Mouse (Mus musculus) C2C12 (cell line): ENCODE data around the gene Olfr572. TPM values are rescaled to one million over a fixed set of nuclear protein-coding genes. Genes with fewer than 3 reads are reported as not detected.

Source experiments
- H3K27me3 ChIP-seq: one replicate; pipeline ENCODE4 v1.6.1; 2011; ENCODE audit not compliant: control insufficient read depth, insufficient read depth, insufficient read length
- H3K36me3 ChIP-seq: one replicate; pipeline ENCODE4 v1.6.1; 2011; ENCODE audit not compliant: control insufficient read depth, insufficient read depth
- H3K4me3 ChIP-seq: one replicate; pipeline ENCODE4 v1.5.1; 2011; ENCODE audit warnings: mild to moderate bottlenecking, control low read depth; ENCODE audit not compliant: poor library complexity, insufficient read depth, severe bottlenecking
- H3K79me2 ChIP-seq: one replicate; pipeline ENCODE4 v1.6.1; 2011; ENCODE audit not compliant: control insufficient read depth, insufficient read depth
- H3K79me3 ChIP-seq: one replicate; pipeline ENCODE4 v1.6.1; 2011; ENCODE audit warnings: low read depth, control low read depth
- H3ac ChIP-seq: one replicate; pipeline ENCODE3; 2011; ENCODE audit warnings: low read depth; ENCODE audit not compliant: control insufficient read depth, insufficient read length
- CEBPB ChIP-seq: IDR thresholded peaks from one replicate; pipeline ENCODE4 v1.6.1; 2011; ENCODE audit warnings: low read depth, mild to moderate bottlenecking, control low read depth, moderate library complexity
- CTCF ChIP-seq: IDR thresholded peaks from one replicate; pipeline ENCODE4 v1.5.1; 2011; ENCODE audit not compliant: control insufficient read depth, insufficient read depth, insufficient read length
- FOSL1 ChIP-seq: IDR thresholded peaks from one replicate; pipeline ENCODE4 v1.8.0; 2011; ENCODE audit warnings: mild to moderate bottlenecking, low read length; ENCODE audit not compliant: poor library complexity, insufficient read depth, severe bottlenecking
- MAX ChIP-seq: IDR thresholded peaks from one replicate; pipeline ENCODE4 v1.6.1; 2011; ENCODE audit warnings: mild to moderate bottlenecking, control low read depth
- MYOD1 ChIP-seq: IDR thresholded peaks from one replicate; pipeline ENCODE4 v1.6.1; 2011; ENCODE audit warnings: low read depth; ENCODE audit not compliant: control insufficient read depth, insufficient read length
- MYOG ChIP-seq: IDR thresholded peaks from one replicate; pipeline ENCODE4 v1.6.1; 2011; ENCODE audit not compliant: control insufficient read depth, insufficient read length; ENCODE audit errors: extremely low read depth
- USF1 ChIP-seq: IDR thresholded peaks from one replicate; pipeline ENCODE4 v1.6.1; 2011; ENCODE audit warnings: low read depth, mild to moderate bottlenecking, control low read depth, moderate library complexity
- polyA plus RNA-seq: library from polyadenylated mRNA; unstranded; fragments of >200 nt; fragmentation: generic; extraction: Trizol; gene quantifications from one replicate; pipeline ENCODE4 v1.2.1, GENCODE M21; 2012; ENCODE audit warnings: missing spikeins

Gene Olfr572
- polyA plus RNA-seq, 1 experiment = not detected

- no peak for TF ChIP-seq MAX
- no peaks in the 10 kb centered on the region for H3K79me3 ChIP-seq
- no peak overlapping the region for H3K4me3 ChIP-seq
- no peak overlapping the region for H3ac ChIP-seq
- H3K27me3 ChIP-seq = no peaks in the 10 kb centered on the region
- no peaks in the 10 kb centered on the region for H3K36me3 ChIP-seq
- no peaks in the 10 kb centered on the region for H3K79me2 ChIP-seq
These were observed 4.6 kb upstream of the Olfr572 start for GRCm38 (mm10) chr7:102919632-102920031.

- no peak overlapping the region for H3ac ChIP-seq
- H3K79me3 ChIP-seq = no peaks in the 10 kb centered on the region
- H3K27me3 ChIP-seq = no peaks in the 10 kb centered on the region
- no peaks in the 10 kb centered on the region for H3K79me2 ChIP-seq
- TF ChIP-seq USF1 = no peak
- no peak for TF ChIP-seq MYOG
- TF ChIP-seq CTCF = no peak
- TF ChIP-seq FOSL1 = no peak
- no peak for TF ChIP-seq MYOD1
- no peak for TF ChIP-seq CEBPB
- no peak for TF ChIP-seq MAX
- H3K36me3 ChIP-seq = no peaks in the 10 kb centered on the region
- no peak overlapping the region for H3K4me3 ChIP-seq
These were observed 2.9 kb downstream of the Olfr572 start for GRCm38 (mm10) chr7:102927105-102927504.

DNA sequence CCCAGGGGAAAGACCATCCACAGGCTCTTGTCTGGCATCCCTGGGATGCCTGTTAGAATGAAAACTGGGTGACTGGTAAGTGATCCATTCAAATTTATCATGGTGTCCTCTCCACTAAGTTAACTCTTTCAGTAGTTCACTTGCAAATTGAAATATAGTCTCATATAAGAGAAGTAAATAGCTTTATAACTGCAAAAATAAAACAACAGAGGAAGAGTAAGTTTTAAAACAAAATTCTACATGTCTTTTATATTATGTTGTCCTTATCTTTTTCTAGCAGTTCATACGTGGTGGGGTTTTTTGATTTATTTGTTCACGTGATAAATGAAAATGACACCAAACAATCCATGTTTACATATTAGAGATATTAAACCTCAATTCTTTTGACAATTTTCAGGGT lies 18.3 kb downstream of the Olfr572 start, which contains the start of gene Olfr573-ps1:
Olfr573-ps1 (minus strand) TSS at position 101 of the 400 bp plus-strand sequence.
- Histone ChIP-seq H3K79me2 (no peaks in the 10 kb centered on the region), H3K36me3 (no peaks in the 10 kb centered on the region), H3K79me3 (no peaks in the 10 kb centered on the region), H3ac (no peak within 1 kb of the TSS), H3K27me3 (no peaks in the 10 kb centered on the region), H3K4me3 (no peak within 1 kb of the TSS)
- TF ChIP-seq MAX (no peak), MYOG (no peak), FOSL1 (no peak), USF1 (no peak), CEBPB (no peak), MYOD1 (no peak), CTCF (no peak)

DNA sequence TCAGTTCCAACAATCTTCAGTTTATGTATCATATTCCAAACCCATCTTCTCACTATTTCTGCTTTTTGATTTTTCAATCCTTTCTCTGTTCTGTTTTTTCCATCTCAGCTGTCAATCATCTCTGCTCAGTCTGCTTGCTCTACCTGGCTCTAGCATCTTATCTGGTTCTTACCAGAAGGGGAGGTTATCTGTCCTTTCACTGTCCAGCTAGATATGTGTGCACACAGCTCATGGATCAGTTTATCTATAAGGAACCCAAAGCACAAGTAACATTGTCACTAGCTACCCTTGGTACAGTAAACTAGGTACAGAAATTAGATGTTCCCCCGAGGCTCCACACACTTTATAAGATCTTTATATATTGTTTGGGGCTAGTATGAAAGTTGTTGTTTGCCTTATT lies 19.2 kb downstream of the Olfr572 start:
- TF ChIP-seq FOSL1 (no peak), MAX (no peak), MYOG (no peak), USF1 (no peak), CEBPB (no peak), MYOD1 (no peak), CTCF (no peak)
- no peaks in the 10 kb centered on the region for H3K27me3 ChIP-seq

GRCm38 (mm10) chr7:102948167-102948566 lies 24.0 kb downstream of the Olfr572 start, which contains the start of gene Olfr574:
Gene Olfr574 (plus strand): TSS chr7:102948467.
- no peaks in the 10 kb centered on the region for H3K79me2 ChIP-seq
- no peak for TF ChIP-seq MYOD1
- no peak for TF ChIP-seq MAX
- no peak for TF ChIP-seq CEBPB
- TF ChIP-seq USF1 = no peak
- H3ac ChIP-seq = no peak within 1 kb of the TSS
- no peaks in the 10 kb centered on the region for H3K36me3 ChIP-seq
- H3K27me3 ChIP-seq = no peaks in the 10 kb centered on the region
- no peak within 1 kb of the TSS for H3K4me3 ChIP-seq
- no peaks in the 10 kb centered on the region for H3K79me3 ChIP-seq

More for the DNA sequence above, 19.2 kb downstream of the Olfr572 start:
- H3K36me3 ChIP-seq = no peaks in the 10 kb centered on the region
- no peaks in the 10 kb centered on the region for H3K79me3 ChIP-seq
- H3K79me2 ChIP-seq = no peaks in the 10 kb centered on the region
- H3K4me3 ChIP-seq = no peak overlapping the region
- H3ac ChIP-seq = no peak overlapping the region

GRCm38 (mm10) chr7:102950732-102951131 lies 26.5 kb downstream of the Olfr572 start:
- Histone ChIP-seq H3K79me2 (no peaks in the 10 kb centered on the region), H3K4me3 (no peak overlapping the region)
- TF ChIP-seq MAX (no peak), CEBPB (no peak), MYOG (no peak), FOSL1 (no peak), CTCF (no peak), USF1 (no peak), MYOD1 (no peak)

More at GRCm38 (mm10) chr7:102950732-102951131, 26.5 kb downstream of the Olfr572 start:
- H3K36me3 ChIP-seq = no peaks in the 10 kb centered on the region
- no peaks in the 10 kb centered on the region for H3K79me3 ChIP-seq
- H3K27me3 ChIP-seq = no peaks in the 10 kb centered on the region
- no peak overlapping the region for H3ac ChIP-seq
